Mouse (Mus musculus) ES-E14 (cell line): Measurements from ENCODE around the gene Mtfr1l. TPM values are rescaled to one million over a fixed set of nuclear protein-coding genes. Genes with fewer than 3 reads are reported as not detected.
A peak's percentile ranks its signal among the peaks of the same experiment; 100 is the strongest.

Experiments
- DNase-seq: peaks from one replicate; pipeline ENCODE4 v3.0.0-alpha.2; 2013; ENCODE audit warnings: low read depth, low spot score
- H3K27ac ChIP-seq: 2 replicates; pipeline ENCODE4 v1.5.1; 2012; ENCODE audit warnings: low read depth, mild to moderate bottlenecking, low read length, moderate library complexity, mixed read lengths; ENCODE audit not compliant: poor library complexity, insufficient read depth, severe bottlenecking
- H3K36me3 ChIP-seq: 2 replicates; pipeline ENCODE4 v1.6.1; 2012; ENCODE audit warnings: mild to moderate bottlenecking, low read length, moderate library complexity, mixed read lengths; ENCODE audit not compliant: control insufficient read depth, poor library complexity, insufficient read depth, severe bottlenecking
- H3K4me1 ChIP-seq, 2 experiments: fragments of 150-350 bp in 1 of 2; sonication (generic) in 1 of 2; 2 replicates each; pipeline ENCODE4 v1.6.1; 2012; ENCODE audit warnings: low read length in 2 of 2, mild to moderate bottlenecking in 1 of 2, mixed read lengths in 1 of 2; ENCODE audit not compliant: control insufficient read depth in 2 of 2, insufficient read depth in 2 of 2, poor library complexity in 1 of 2
- H3K4me3 ChIP-seq, 2 experiments: fragments of 150-350 bp in 1 of 2; sonication (generic) in 1 of 2; 2 replicates each; pipeline ENCODE4 v1.5.1; 2012; ENCODE audit warnings: low read length in 2 of 2, low read depth in 1 of 2, mild to moderate bottlenecking in 1 of 2, mixed read lengths in 1 of 2; ENCODE audit not compliant: insufficient read depth in 1 of 2, poor library complexity in 1 of 2, severe bottlenecking in 1 of 2
- H3K9ac ChIP-seq: 2 replicates; pipeline ENCODE4 v1.6.1; 2012; ENCODE audit warnings: low read depth, mild to moderate bottlenecking, low read length, mixed read lengths; ENCODE audit not compliant: poor library complexity, insufficient read depth, severe bottlenecking
- H3K9me3 ChIP-seq: fragments of 150-350 bp; sonication (generic); 2 replicates; pipeline ENCODE4 v1.6.1; 2012; ENCODE audit warnings: low read depth, mild to moderate bottlenecking, low read length; ENCODE audit not compliant: control insufficient read depth, insufficient read depth
- CHD2 ChIP-seq: IDR thresholded peaks from 2 replicates; pipeline ENCODE4 v1.6.1; 2014; ENCODE audit warnings: mild to moderate bottlenecking, low read depth, low read length, inconsistent platforms
- HCFC1 ChIP-seq: IDR thresholded peaks from 2 replicates; pipeline ENCODE4 v1.6.1; 2012; ENCODE audit warnings: low read length, inconsistent platforms, borderline replicate concordance; ENCODE audit not compliant: insufficient read depth
- MAFK ChIP-seq: IDR thresholded peaks from 2 replicates; pipeline ENCODE4 v1.6.1; 2014; ENCODE audit warnings: mild to moderate bottlenecking, low read depth, low read length, inconsistent platforms; ENCODE audit not compliant: insufficient read depth
- ZC3H11A ChIP-seq: IDR thresholded peaks from 2 replicates; pipeline ENCODE4 v1.6.1; 2012; ENCODE audit warnings: low read depth, mild to moderate bottlenecking, inconsistent platforms, low read length, borderline replicate concordance
- ZNF384 ChIP-seq: IDR thresholded peaks from 2 replicates; pipeline ENCODE4 v1.6.1; 2012; ENCODE audit warnings: low read depth, low read length, inconsistent platforms
- in situ Hi-C, 2 experiments: fragments of 600-800 bp; cut with MboI; formaldehyde crosslinking; loops; one replicate each; pipeline ENCODE4 v1.15.1; 2025; ENCODE audit warnings: low sequenced_read_pairs in 2 of 2, inconsistent platforms in 1 of 2; ENCODE audit not compliant: unreplicated experiment in 2 of 2
- total RNA-seq: library from RNA; depleted of rRNA; stranded (reverse); fragments of 300-350 nt; gene quantifications from 2 replicates; pipeline ENCODE4 v1.2.3, GENCODE M21; 2012

Gene Mtfr1l
- total RNA-seq, 1 experiment = 43.7 TPM

DNA sequence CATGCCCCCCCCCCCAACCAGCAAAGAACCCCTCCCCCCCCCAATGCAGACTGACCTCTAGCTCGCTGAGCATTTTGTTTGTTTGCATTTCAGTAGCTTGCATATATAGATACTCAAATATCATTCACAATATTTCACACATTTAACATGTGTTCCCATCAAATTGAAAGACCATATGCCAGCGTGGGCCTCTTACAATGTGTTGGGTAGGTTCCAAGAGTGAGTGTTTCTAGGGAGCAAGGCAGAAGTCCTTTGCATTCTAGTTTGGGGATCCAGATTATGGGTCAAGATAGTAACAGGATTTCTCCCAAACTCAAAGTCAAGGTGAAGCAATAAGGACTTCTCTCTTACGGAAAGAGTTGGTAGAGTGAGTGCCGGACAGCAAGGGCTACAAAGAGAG is 16.6 kb downstream of the Mtfr1l start:
- Histone ChIP-seq H3K36me3 (peaks cover 21% of the 10 kb centered on the region), H3K4me1 (peaks cover 4 to 11% of the 10 kb centered on the region in 2 experiments), H3K9ac (no peak overlapping the region), H3K27ac (no peak overlapping the region), H3K9me3 (no peaks in the 10 kb centered on the region), H3K4me3 (no peak overlapping the region)
- TF ChIP-seq HCFC1 (no peak), ZNF384 (no peak), CHD2 (no peak), MAFK (no peak), ZC3H11A (no peak)
- in situ Hi-C loops = no loop called here
- DNase-seq = no peak

DNA sequence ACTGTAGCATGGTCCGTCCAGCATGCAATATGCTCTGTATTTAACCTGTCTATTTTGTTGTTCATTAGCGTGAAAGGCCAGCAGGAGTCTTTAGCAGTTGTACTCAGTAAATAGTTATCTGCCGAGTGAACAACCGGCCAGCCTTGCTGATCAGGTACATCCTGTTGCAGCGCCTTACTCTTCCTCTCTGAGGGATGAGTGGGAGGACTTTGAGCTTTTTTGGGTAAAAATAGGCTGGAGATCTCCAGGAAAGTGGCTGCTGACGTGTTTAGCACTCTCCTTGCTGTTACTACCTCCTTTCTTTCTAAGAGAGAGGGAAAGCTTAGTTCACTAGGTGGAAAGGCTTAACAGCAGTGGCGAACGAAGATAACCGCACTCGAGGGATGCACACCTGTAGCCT is 17.5 kb downstream of the Mtfr1l start:
- H3K9ac ChIP-seq = no peak overlapping the region
- H3K4me1 ChIP-seq = peaks cover 4 to 10% of the 10 kb centered on the region in 2 experiments
- no peak overlapping the region for H3K27ac ChIP-seq
- in situ Hi-C loops = no loop called here
- peaks cover 13% of the 10 kb centered on the region for H3K36me3 ChIP-seq
- no peaks in the 10 kb centered on the region for H3K9me3 ChIP-seq
- DNase-seq = no peak
- no peak overlapping the region for H3K4me3 ChIP-seq
- TF ChIP-seq CHD2 (no peak), HCFC1 (no peak)

DNA sequence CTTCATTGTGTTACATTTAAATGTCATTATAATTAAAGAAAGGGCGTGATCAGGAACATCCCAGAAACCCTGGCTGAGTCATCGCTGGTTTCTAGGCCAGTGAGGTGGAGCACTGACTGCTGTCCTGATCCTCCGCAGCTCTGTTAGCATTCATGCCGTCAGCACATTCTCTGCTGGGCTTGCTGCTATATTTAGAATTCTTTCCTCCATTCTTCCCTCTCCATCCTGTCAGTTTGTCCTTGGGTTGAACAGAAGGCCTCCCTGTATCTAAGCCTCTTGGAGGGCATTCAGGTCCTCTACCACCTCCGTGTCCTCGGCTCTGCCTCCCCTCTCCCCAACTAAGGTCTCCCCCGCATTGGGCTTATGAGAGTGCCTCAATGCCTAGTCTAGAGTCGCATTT is 18.2 kb downstream of the Mtfr1l start:
- in situ Hi-C loops = no loop called here
- Histone ChIP-seq H3K4me1 (peaks cover 4 to 10% of the 10 kb centered on the region in 2 experiments), H3K36me3 (peaks cover 11% of the 10 kb centered on the region; the same call in 1 of the 2 replicates), H3K27ac (no peak overlapping the region), H3K9me3 (no peaks in the 10 kb centered on the region), H3K4me3 (peak overlapping the region; percentile 22 to 26; a peak in 2 of 4 replicates), H3K9ac (peak overlapping the region; percentile 15; the same call in 1 of the 2 replicates)
- TF ChIP-seq ZNF384 (no peak), MAFK (no peak), ZC3H11A (no peak), CHD2 (no peak), HCFC1 (no peak)
- no peak for DNase-seq

- no peak overlapping the region for H3K27ac ChIP-seq
- no peaks in the 10 kb centered on the region for H3K9me3 ChIP-seq
- DNase-seq = no peak
- peaks cover 7% of the 10 kb centered on the region; the same call in 1 of the 2 replicates for H3K36me3 ChIP-seq
- H3K4me1 ChIP-seq = peaks cover 4 to 10% of the 10 kb centered on the region in 2 experiments
- in situ Hi-C loops = no loop called here
- no peak overlapping the region for H3K4me3 ChIP-seq
- no peak overlapping the region for H3K9ac ChIP-seq
- TF ChIP-seq MAFK = no peak
These were observed 19.6 kb downstream of the Mtfr1l start for GRCm38 (mm10) chr4:134515614-134516013.

DNA sequence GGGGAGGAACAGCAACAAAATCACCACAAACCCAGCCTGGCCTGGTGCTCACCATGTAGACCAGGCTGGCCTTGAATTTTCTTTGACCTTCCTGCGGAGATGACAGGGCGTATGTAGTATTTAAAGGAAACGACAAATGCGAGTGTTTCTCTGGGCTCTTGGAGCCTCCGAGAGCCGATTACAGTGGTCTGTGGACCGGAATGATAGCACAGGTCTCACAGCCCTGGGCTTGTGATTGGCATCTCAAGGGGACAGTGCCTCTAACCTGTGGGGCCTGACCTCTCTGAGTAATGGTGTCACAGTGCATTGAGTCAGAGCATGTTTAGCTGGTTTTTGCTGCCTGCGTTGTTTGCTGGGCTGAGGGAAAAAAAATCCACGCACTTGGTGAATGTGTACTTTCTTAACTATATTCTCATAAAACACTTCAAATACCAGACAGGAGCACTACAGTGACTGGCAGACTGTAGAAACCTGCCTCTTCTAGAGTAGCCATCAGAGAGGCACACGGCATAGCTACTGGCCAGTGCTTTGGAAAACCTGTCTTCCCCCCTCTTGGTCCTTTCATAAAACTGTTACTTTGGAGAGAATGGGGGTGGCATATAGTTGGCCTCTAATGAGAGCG is 20.8 kb downstream of the Mtfr1l start:
- DNase-seq = no peak
- Histone ChIP-seq H3K4me1 (peaks cover 4 to 10% of the 10 kb centered on the region in 2 experiments), H3K9me3 (no peaks in the 10 kb centered on the region), H3K9ac (peak overlapping the region; percentile 31; the same call in 1 of the 2 replicates), H3K27ac (no peak overlapping the region; the same call in 1 of the 2 replicates), H3K4me3 (no peak overlapping the region), H3K36me3 (peaks cover 6% of the 10 kb centered on the region; the same call in 1 of the 2 replicates)
- TF ChIP-seq ZNF384 (no peak), ZC3H11A (no peak), HCFC1 (no peak), MAFK (no peak), CHD2 (no peak)
- in situ Hi-C loops = no loop called here
